Mouse (Mus musculus) erythroblast, embryonic 14.5 days (primary cell): ENCODE measurements around the gene Shisa6.

Experiments
- GATA1 ChIP-seq: IDR thresholded peaks from 2 replicates; pipeline ENCODE4 v1.6.1; 2012; ENCODE audit warnings: low read length, inconsistent platforms, mixed read lengths
- TAL1 ChIP-seq: IDR thresholded peaks from 3 replicates; pipeline ENCODE4 v1.6.1; 2012; ENCODE audit warnings: low read length, inconsistent platforms, mixed read lengths

DNA sequence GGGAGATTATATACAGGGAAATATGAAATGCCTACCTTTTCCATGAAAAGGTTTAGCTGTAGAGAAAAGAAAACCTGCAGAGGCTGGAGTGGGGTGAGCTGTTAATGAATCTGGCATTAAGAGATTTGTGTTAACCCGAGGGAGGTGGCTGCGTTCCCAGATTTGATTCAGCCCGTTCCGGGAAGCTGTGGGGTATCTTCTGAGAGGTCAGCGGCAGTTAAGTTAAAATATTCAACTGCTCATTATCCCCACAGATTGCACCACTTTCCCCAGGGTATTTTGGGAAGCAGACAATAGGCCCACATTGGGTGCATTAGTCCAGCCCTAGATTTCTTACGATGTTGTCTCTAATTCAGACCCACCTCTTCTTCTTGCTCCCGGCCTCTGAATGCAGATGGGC is 213.0 kb downstream of the Shisa6 start:
- TF ChIP-seq TAL1, result no peak
- no peak for TF ChIP-seq GATA1
